Mouse (Mus musculus): ENCODE results near the gene 2300003K06Rik.
"Not testable (repeated sequence)": the region's sequence is repeated elsewhere in the genome, so short reads cannot be mapped to it uniquely, and the experiment has no call there.

The 2300003K06Rik gene

GRCm38 (mm10) chr11:99837966-99838365 is at the start of gene 2300003K06Rik:
TSS of gene 2300003K06Rik (minus strand) at chr11:99838066.
- DNase-seq (ENCODE audit: inconsistent age in 2 of 2, low spot score in 1 of 2): no peak

GRCm38 (mm10) chr11:99878887-99879286 is 41.0 kb upstream of the 2300003K06Rik start, which contains the start of gene Gm11567:
TSS of gene Gm11567 (plus strand) at chr11:99879187.
- not testable (repeated sequence) for DNase-seq (ENCODE audit: inconsistent age in 2 of 2, low spot score in 1 of 2)

- DNase-seq (ENCODE audit: inconsistent age in 2 of 2, low spot score in 1 of 2): not testable (repeated sequence)
Measured at GRCm38 (mm10) chr11:99873089-99873488, 35.2 kb upstream of the 2300003K06Rik start, which contains the start of gene Krtap9-1. TSS of gene Krtap9-1 (plus strand) at chr11:99873389.

- DNase-seq (ENCODE audit: inconsistent age in 2 of 2, low spot score in 1 of 2): not testable (repeated sequence)
Measured at GRCm38 (mm10) chr11:99864176-99864575, 26.3 kb upstream of the 2300003K06Rik start, which contains the start of gene Gm11559. TSS of gene Gm11559 (plus strand) at chr11:99864476.

GRCm38 (mm10) chr11:99858761-99859160 is 20.9 kb upstream of the 2300003K06Rik start:
- DNase-seq (ENCODE audit: inconsistent age in 2 of 2, low spot score in 1 of 2): no peak

GRCm38 (mm10) chr11:99857617-99858016 is 19.8 kb upstream of the 2300003K06Rik start, which contains the start of gene Gm11568:
TSS of gene Gm11568 (plus strand) at chr11:99857917.
- DNase-seq (ENCODE audit: inconsistent age in 2 of 2, low spot score in 1 of 2): no peak

GRCm38 (mm10) chr11:99854121-99854520 is 16.3 kb upstream of the 2300003K06Rik start:
- DNase-seq (ENCODE audit: inconsistent age in 2 of 2, low spot score in 1 of 2): peak in 1 of 2 experiments; percentile 35

- no peak for DNase-seq (ENCODE audit: inconsistent age in 2 of 2, low spot score in 1 of 2)
Measured at GRCm38 (mm10) chr11:99851508-99851907, 13.6 kb upstream of the 2300003K06Rik start, which contains the start of gene Krtap4-16. TSS of gene Krtap4-16 (minus strand) at chr11:99851608.

GRCm38 (mm10) chr11:99846746-99847145 is 8.9 kb upstream of the 2300003K06Rik start:
- no peak for DNase-seq (ENCODE audit: inconsistent age in 2 of 2, low spot score in 1 of 2)

GRCm38 (mm10) chr11:99842185-99842584 is 4.3 kb upstream of the 2300003K06Rik start:
- no peak for DNase-seq (ENCODE audit: inconsistent age in 2 of 2, low spot score in 1 of 2)

- DNase-seq (ENCODE audit: inconsistent age in 2 of 2, low spot score in 1 of 2): not testable (repeated sequence)
Measured at GRCm38 (mm10) chr11:99815566-99815965, 22.3 kb downstream of the 2300003K06Rik start, which contains the start of gene Gm11564. TSS of gene Gm11564 (minus strand) at chr11:99815666.

- peak in 1 of 2 experiments; percentile 1 for DNase-seq (ENCODE audit: inconsistent age in 2 of 2, low spot score in 1 of 2)
Measured at GRCm38 (mm10) chr11:99809792-99810191, 28.1 kb downstream of the 2300003K06Rik start, which contains the start of gene Krtap4-13. TSS of gene Krtap4-13 (minus strand) at chr11:99809892.

- not testable (repeated sequence) for DNase-seq (ENCODE audit: inconsistent age in 2 of 2, low spot score in 1 of 2)
Measured at GRCm38 (mm10) chr11:99804346-99804745, 33.5 kb downstream of the 2300003K06Rik start, which contains the start of gene Gm11554. TSS of gene Gm11554 (minus strand) at chr11:99804446.

GRCm38 (mm10) chr11:99798832-99799231 is 39.0 kb downstream of the 2300003K06Rik start, which contains the start of gene Gm11569:
TSS of gene Gm11569 (minus strand) at chr11:99798932.
- DNase-seq (ENCODE audit: inconsistent age in 2 of 2, low spot score in 1 of 2): not testable (repeated sequence)

- no peak for DNase-seq (ENCODE audit: inconsistent age in 2 of 2, low spot score in 1 of 2)
Measured at GRCm38 (mm10) chr11:99793367-99793766, 44.5 kb downstream of the 2300003K06Rik start, which contains the start of gene Gm11596. TSS of gene Gm11596 (minus strand) at chr11:99793467.
